Mouse (Mus musculus) left cerebral cortex, postnatal 4 days (tissue): ENCODE measurements at regions not wholly inside any gene's neighbourhood (a gene's known extent, or its start where the extent isn't known, plus 50 kb on each side); places are given as distances from the start of the nearest gene placed in this dataset.

ENCODE experiments used
- DNase-seq: peaks from one replicate; pipeline ENCODE4 v3.0.0-alpha.2; 2022
- intact Hi-C: fragments of 180-260 bp; cut with DNase I; formaldehyde crosslinking; loops from one replicate; pipeline ENCODE4 v1.15.1; 2025

DNA sequence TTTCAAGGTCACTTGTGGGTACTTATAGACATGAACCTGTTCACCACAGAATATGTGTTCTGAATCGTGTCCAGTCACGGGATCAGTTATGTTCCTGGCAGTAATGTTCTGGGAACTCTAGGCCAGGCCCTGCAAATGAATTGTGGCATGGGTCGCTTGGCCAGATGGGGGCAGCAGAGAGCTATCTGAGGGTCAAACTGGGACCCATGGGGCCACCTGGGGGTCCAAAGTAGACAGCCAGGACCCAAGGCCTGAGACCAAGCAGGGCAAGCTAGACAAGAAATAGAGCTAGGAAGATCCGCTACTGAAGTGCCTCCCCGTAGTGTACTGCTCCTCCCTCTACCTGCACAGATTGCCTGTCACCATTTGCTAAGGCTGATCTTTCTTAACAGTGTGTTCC lies 623.4 kb downstream of the Insc start:
- DNase-seq: peak; percentile 77
- intact Hi-C loops: loop anchor here (10.0 kb wide), 1 partner anchor 668 kb away; the partner anchor contains the start of genes 1110004F10Rik and Sox6

- DNase-seq: peak; percentile 39
- intact Hi-C loops: no loop called here
Observed at GRCm38 (mm10) chr7:115371143-115371542, 627.6 kb downstream of the Insc start.

DNA sequence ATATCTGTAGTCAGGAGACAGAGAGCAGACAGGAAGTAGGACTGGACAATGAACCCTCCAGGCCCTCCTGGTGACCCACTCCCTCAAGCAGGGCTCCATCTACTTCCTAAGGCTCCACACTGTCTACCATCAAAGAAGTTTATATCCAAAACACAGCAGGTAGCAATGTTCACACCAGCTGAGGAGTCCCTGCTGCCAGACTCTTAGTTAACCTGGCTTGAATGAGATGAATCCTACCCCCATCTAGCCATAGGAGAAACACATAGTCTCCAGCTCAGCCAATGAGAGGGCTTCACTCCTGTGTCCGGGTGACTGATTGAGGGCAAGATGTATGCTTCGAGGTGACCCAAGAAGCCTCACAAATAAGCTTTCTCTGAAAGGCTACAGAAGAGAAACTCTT lies 629.4 kb downstream of the Insc start:
- DNase-seq: no peak
- intact Hi-C loops: no loop called here

GRCm38 (mm10) chr7:115373781-115374533 lies 630.5 kb downstream of the Insc start:
- DNase-seq: no peak
- intact Hi-C loops: no loop called here

DNA sequence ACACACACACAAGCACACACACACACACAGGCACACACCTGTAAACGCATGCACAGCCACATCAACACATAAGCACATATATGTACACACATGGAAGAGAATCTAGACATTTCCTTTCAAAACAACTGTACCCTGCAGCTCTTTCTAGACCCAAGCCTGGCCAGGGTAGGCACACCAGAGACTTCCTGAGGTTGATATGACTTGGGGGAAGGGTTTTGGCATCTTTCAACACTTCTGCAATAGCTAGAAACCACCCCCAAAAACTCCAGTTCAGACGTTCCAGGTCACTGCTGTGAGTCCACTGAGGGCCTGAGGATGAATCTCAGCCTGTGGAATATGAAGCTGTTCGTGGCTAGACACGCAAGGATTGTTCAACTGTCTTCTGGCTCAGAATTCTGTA lies 632.6 kb downstream of the Insc start:
- no peak for DNase-seq
- intact Hi-C loops: no loop called here

GRCm38 (mm10) chr7:115378836-115379235 lies 635.3 kb downstream of the Insc start:
- DNase-seq: no peak

DNA sequence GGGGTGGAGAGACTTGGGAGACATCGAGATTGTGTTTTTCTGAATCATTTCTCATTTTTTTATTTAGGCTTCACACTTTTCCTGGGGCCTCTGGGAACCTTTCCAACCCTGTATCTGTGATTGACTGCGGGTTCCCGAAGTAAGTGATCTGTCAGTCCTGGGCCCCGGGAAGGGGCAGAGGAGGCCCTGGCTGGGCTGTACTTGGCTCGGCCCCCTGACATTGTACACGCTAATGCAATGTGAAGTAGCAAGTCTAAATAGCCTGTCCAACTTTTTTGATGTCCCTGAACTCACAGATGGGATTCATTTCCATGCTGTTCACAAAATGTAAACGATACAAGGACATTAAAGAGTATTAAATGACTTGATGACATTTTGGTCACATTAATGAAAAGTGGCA lies 636.1 kb downstream of the Insc start:
- DNase-seq: peak; percentile 40
- intact Hi-C loops: no loop called here

More at GRCm38 (mm10) chr7:115378836-115379235, 635.3 kb downstream of the Insc start:
- intact Hi-C loops: no loop called here

DNA sequence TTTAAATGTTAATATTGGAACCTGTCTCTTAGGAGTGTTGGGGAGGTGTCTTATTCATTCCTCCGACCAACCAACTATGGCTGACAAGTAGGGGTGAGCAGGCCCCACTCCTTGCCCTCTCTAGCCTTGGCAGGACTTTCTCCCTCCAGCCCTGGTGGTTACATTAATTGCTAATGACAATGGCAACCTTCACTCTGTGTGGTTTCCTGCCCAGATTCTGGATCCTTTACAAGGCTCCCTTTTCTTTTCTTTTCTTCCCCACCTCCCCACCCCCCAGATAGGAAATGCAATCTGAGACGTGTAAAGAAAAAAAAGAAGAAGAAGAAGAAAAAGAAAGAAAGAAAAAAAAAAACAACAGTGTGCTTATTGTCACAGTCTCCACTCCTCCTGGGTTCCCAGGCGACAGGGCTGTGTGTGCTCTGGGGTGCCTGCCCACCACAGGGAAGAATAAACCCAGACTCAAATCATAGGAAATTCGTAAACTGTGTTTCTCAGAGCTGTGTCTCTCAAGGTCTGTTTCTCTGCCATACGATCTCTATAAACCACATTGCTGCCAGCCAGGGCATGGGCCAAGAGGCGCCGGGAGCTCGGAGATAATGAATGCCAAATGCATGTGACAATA lies 637.6 kb downstream of the Insc start:
- intact Hi-C loops: no loop called here
- peak; percentile 25 for DNase-seq

- intact Hi-C loops: no loop called here
- no peak for DNase-seq
Observed at GRCm38 (mm10) chr7:115382876-115383275, 639.4 kb downstream of the Insc start.

GRCm38 (mm10) chr7:115388874-115389273 lies 645.4 kb downstream of the Insc start:
- intact Hi-C loops: no loop called here
- DNase-seq: no peak

DNA sequence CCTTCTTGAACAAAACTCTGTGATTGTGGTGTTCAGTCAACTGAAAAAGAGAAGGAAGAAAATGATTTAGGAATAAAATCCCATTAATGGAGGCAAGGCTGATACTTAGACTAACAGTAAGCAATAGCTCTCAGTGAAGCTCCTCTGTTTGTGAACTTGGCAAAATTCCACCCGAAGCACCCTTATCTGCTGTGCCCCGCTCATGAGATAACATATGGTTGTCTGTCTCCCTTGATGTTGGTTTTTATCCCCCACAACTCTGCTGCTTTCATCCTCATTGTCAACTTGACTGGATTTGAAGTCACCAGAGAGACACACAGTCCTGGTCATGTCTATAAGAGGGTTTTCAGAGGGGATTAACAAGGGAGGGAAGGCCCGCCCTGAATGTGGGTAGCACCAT lies 646.1 kb downstream of the Sox6 start:
- intact Hi-C loops: no loop called here

GRCm38 (mm10) chr7:115398202-115398601 lies 640.4 kb downstream of the Sox6 start:
- intact Hi-C loops: no loop called here
- no peak for DNase-seq

More for the DNA sequence above, 646.1 kb downstream of the Sox6 start:
- DNase-seq: no peak

GRCm38 (mm10) chr7:115399461-115399860 lies 639.1 kb downstream of the Sox6 start:
- intact Hi-C loops: no loop called here

DNA sequence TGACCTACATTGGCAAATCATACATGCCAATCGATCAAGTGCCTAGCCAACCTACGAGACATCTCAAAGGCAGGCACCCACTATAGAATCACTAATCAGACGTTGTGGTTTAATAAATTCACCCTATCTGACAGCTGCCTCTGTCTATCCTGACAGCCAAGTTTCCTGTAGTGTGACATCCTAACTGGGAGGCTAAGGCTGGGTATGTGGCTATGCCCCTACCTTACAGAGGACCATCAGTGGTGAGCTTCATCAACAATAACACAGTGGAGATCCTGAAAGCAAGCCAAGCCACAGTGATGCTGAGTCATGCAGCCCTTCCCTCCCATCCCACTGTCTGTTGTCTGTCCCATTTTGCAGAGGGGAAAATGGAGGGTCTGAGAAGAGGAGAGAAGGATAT lies 630.7 kb downstream of the Sox6 start:
- intact Hi-C loops: no loop called here
- no peak for DNase-seq

More at GRCm38 (mm10) chr7:115399461-115399860, 639.1 kb downstream of the Sox6 start:
- no peak for DNase-seq

DNA sequence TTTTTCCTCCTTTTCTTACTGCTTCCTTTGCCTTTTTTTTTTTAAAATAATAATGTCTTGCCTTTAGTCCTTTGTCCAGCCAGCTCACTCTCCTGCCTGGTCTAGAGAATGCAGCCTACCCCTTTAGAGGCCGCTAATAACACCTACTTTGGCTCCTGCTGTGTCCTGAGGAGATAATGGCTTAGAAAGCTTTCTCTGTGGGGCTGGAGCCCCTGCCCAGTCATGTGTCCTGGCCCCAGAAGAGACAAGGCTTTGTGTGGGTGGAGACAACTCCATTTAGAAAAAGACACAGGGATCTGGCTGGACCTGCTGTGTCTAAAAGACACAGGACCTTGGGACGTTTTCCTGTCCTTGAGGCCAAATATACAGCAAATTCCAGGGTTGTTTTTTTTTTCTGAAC lies 629.7 kb downstream of the Sox6 start:
- DNase-seq: no peak
- intact Hi-C loops: no loop called here

DNA sequence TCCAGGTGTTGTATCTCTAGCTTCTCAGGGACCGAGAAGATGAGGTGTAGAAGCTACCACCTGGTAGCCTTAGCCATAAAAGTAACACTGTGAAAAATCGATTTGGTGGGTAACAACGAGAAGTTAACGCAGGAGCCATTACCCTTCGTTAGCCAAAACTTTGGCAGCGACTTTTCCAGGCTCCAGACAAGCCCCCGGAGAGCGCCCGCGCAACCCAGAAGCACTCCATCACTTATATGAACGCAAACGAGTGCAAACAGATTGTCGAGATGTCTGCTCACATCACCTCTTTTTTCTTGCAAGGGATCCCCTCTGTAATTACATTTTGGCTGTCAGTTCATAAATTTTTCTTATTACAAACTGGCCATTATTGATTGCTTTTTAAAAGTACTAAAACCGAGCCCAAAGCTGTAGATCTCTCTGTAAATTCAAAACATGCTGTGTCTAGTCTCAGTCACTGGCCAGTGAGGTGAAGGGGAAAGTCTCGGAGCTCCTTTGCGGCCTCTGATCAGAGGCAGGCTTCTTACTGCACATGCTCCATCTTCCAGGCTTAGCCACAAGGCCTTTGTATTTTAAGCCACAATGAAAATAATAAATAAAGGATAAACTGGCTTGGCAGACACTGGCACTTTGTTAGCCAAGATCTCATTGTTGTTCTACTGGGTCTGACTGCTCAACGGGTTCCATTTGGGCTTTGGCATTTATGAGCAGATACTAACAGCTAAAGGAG lies 627.9 kb downstream of the Sox6 start:
- intact Hi-C loops: no loop called here
- DNase-seq: no peak

GRCm38 (mm10) chr7:115411456-115411855 lies 627.1 kb downstream of the Sox6 start:
- peak; percentile 72 for DNase-seq
- intact Hi-C loops: no loop called here

DNA sequence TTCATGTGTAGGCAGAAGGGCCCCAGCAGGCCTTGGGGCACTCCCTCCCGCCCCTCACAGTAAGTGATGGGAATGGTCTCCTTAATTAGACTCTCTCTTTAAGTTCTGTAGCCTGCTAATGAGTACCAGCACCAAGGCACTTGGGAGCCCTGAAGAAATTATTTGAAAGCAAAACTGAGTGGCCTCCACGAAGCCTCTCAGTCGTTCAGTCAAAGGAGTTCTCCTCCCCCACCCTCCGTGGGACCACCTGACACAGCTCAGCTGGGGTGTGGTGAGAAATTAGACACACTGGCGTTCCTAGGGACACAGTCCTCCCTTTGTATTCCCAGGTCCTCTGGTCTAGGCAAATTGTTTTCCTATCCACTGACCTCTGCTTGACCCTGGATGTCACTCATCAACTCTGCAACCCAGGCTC lies 623.4 kb downstream of the Sox6 start:
- no peak for DNase-seq
- intact Hi-C loops: no loop called here
